8 mouse cellular contexts compared by ENCODE assay signal in genomic region chr2:170002594-170003504, GRCm38 (mm10).
A peak's percentile ranks its signal among the peaks of the same experiment; 100 is the strongest.
DNase-seq lines count a peak whose midpoint lies in the region; ATAC-seq and TF ChIP-seq lines count a peak whose summit lies in the region.

No protein-coding gene starts in this region.

- DNase-seq in embryo, embryonic 10.5 days (ENCODE audit: low spot score) = peak; percentile 17
- DNase-seq in embryo, embryonic 9.5 days (ENCODE audit: extremely low spot score) = no peak
- DNase-seq in MN1 (ENCODE audit: low spot score) = peak; percentile 88
- peak; percentile 10 to 47 for DNase-seq in frontal cortex, adult 2 months (ENCODE audit: extremely low spot score in 1 of 2, low spot score in 1 of 2)
- DNase-seq in layer of hippocampus, adult 2 months (ENCODE audit: low spot score in 2 of 2) = peak; percentile 11 to 13
- DNase-seq in B cell, adult 2 months = no peak

- TF ChIP-seq CTCF in layer of hippocampus, adult 2 months (conservative IDR thresholded peaks at IDR 0.05) = peak; percentile 40

- WGBS in lung, embryonic 16.5 days = 20% methylated on average over 25 of the region's 25 CpGs
- WGBS in stomach, embryonic 14.5 days = 25% methylated on average over 25 of the region's 25 CpGs

- no peaks in the 10 kb centered on the region for H3K36me3 ChIP-seq in lung, embryonic 16.5 days (ENCODE audit: control insufficient read depth, insufficient read depth, low read length)
- H3K36me3 ChIP-seq in stomach, embryonic 14.5 days (ENCODE audit: control insufficient read depth, insufficient read depth, low read length) = no peaks in the 10 kb centered on the region

- H3K9ac ChIP-seq in lung, embryonic 16.5 days (ENCODE audit: low read length) = peak overlapping the region; percentile 61
- no peak overlapping the region for H3K9ac ChIP-seq in stomach, embryonic 14.5 days (replicated peaks; ENCODE audit: low read depth, low read length)

- H3K9me3 ChIP-seq in lung, embryonic 16.5 days (ENCODE audit: control insufficient read depth, low read length) = no peaks in the 10 kb centered on the region
- no peaks in the 10 kb centered on the region for H3K9me3 ChIP-seq in stomach, embryonic 14.5 days (ENCODE audit: control insufficient read depth, low read depth, low read length)

- no peak overlapping the region for H3K27ac ChIP-seq in layer of hippocampus, adult 2 months
- peak overlapping the region; percentile 55 for H3K27ac ChIP-seq in lung, embryonic 16.5 days (ENCODE audit: low read length)
- H3K27ac ChIP-seq in stomach, embryonic 14.5 days (ENCODE audit: low read length) = peak overlapping the region; percentile 45; the same call in 1 of the 2 replicates

- H3K4me2 ChIP-seq in lung, embryonic 16.5 days (ENCODE audit: low read depth, low read length) = peak overlapping the region; percentile 63
- peak overlapping the region; percentile 38 for H3K4me2 ChIP-seq in stomach, embryonic 14.5 days (replicated peaks; ENCODE audit: low read depth, low read length)

- no peaks in the 10 kb centered on the region for H3K27me3 ChIP-seq in lung, embryonic 16.5 days (ENCODE audit: control insufficient read depth, insufficient read depth, low read depth, low read length)
- no peaks in the 10 kb centered on the region for H3K27me3 ChIP-seq in stomach, embryonic 14.5 days (ENCODE audit: control insufficient read depth, insufficient read depth, low read length)

- peaks cover 17% of the 10 kb centered on the region for H3K4me1 ChIP-seq in lung, embryonic 16.5 days (replicated peaks; ENCODE audit: control insufficient read depth, insufficient read depth, low read length)
- H3K4me1 ChIP-seq in stomach, embryonic 14.5 days (ENCODE audit: control insufficient read depth, insufficient read depth, low read length) = peaks cover 19% of the 10 kb centered on the region

- peak; percentile 76 for ATAC-seq in lung, embryonic 16.5 days (ENCODE audit: low read depth)
- ATAC-seq in stomach, embryonic 14.5 days (ENCODE audit: insufficient number of reproducible peaks, insufficient read depth, low FRiP score, low read depth) = peak; percentile 38

- no peak overlapping the region for H3K4me3 ChIP-seq in layer of hippocampus, adult 2 months
- peak overlapping the region; percentile 44 for H3K4me3 ChIP-seq in lung, embryonic 16.5 days (ENCODE audit: low read length)
- peak overlapping the region; percentile 5; the same call in 1 of the 2 replicates for H3K4me3 ChIP-seq in stomach, embryonic 14.5 days (ENCODE audit: low read depth, low read length)

Comparison
In these comparisons a context has a peak if more than half of its experiments do, and no peak if none do; other contexts are left out.
1. DNase-seq: peak in embryo, embryonic 10.5 days (single experiment), MN1 (single experiment), frontal cortex, adult 2 months (2 of 2) and layer of hippocampus, adult 2 months (2 of 2); none in embryo, embryonic 9.5 days (single experiment) and B cell, adult 2 months (0 of 2).